Mouse (Mus musculus): ENCODE data around the gene Fam78a. TPM values are rescaled to one million over a fixed set of nuclear protein-coding genes. Genes with fewer than 3 reads are reported as not detected.

Fam78a gene
- total and polyA plus RNA-seq, 3 experiments = 0.07 to 0.47 (median 0.21) TPM

DNA sequence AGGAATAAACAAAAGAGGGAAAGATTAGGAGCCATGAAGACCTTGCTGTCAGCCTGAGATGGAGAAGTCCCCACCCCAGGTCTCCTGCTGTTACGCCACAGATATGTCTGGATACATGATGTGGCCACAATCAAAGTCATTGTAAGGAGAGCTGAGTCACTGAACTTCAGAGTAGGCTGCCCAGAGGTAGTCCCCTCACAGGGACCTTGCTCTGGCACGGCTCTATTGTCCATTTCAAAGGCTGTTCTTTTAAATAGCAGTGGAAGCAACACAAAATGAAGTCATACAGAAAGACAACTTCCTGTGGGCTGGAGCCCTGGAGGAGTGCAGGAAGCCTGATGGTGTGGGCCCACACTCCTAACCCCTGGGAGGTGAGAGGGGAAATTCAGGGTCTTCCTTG is 23.5 kb downstream of the Fam78a start:
- Histone ChIP-seq H3K36me3 (replicated peaks in 1 of 2; ENCODE audit: control insufficient read depth in 1 of 2, insufficient read depth in 1 of 2, low read length in 1 of 2) (no peaks in the 10 kb centered on the region), H3K4me2 (ENCODE audit: insufficient read depth, low read depth, poor library complexity, severe bottlenecking) (no peak overlapping the region), H3K27ac (ENCODE audit: insufficient read depth, low read depth) (no peak overlapping the region)

DNA sequence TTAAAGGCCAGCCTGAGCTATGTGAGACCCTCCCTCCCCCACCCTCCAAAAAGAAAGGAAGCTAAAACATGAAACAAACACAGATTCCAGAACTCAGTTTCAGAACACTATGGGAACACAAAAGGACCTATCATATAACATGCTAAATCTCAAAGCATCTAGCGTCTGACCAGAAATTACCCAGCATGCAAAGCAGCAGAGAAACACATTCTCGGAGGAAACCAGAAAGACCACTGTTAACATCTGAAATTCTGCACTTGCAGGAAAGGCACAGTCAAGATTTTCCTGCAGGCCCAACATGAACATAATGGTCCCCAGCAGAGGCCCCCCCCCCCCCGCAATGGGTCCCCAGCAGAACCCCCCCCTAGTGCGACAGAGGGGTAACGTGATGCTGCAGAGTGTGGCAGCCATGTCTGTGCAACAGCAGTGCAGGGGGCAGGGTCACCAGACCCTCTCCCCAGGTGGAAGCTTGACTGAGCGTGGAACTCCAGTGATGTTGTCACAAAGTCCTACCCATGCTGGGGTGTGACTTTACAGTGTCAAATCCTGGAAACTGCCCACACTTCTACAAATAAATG is 24.3 kb downstream of the Fam78a start:
- Histone ChIP-seq H3K4me3 (replicated peaks in 1 of 3; ENCODE audit: low read depth in 2 of 3, low read length in 2 of 3, poor library complexity in 1 of 3) (no peak overlapping the region), H3K9me3 (replicated peaks; ENCODE audit: low read length) (no peaks in the 10 kb centered on the region), H3K27me3 (replicated peaks) (peaks cover 10% of the 10 kb centered on the region), H3K79me2 (replicated peaks; ENCODE audit: control insufficient read depth, extremely low read depth, insufficient read depth, poor library complexity, severe bottlenecking) (no peaks in the 10 kb centered on the region), H3K27ac (ENCODE audit: insufficient read depth, low read depth) (no peak overlapping the region), H3K36me3 (replicated peaks in 1 of 2; ENCODE audit: control insufficient read depth in 1 of 2, insufficient read depth in 1 of 2, low read length in 1 of 2) (no peaks in the 10 kb centered on the region), H3K9ac (ENCODE audit: insufficient read depth, low read depth) (no peak overlapping the region), H3K4me2 (ENCODE audit: insufficient read depth, low read depth, poor library complexity, severe bottlenecking) (no peak overlapping the region), H3K4me1 (ENCODE audit: control insufficient read depth in 1 of 2, insufficient read depth in 2 of 2) (peaks cover 0 to 15% of the 10 kb centered on the region in 2 experiments; a peak in 3 of 4 replicates)
- DNase-seq (ENCODE audit: extremely low read depth) = no peak
- in situ Hi-C loops (cut with MboI; ENCODE audit: low pct_ligation_motif_present, low pct_unique_long_range_greater_than_20kb, low sequenced_read_pairs) (no loop called here), dilution Hi-C loops (cut with MboI; ENCODE audit: extremely low pct_ligation_motif_present, extremely low pct_unique_long_range_greater_than_20kb, low sequenced_read_pairs) (no loop called here)
- TF ChIP-seq MAX (IDR thresholded peaks at IDR 0.05; ENCODE audit: low read length) = no peak
- no peak for TF ChIP-seq NELFE (IDR thresholded peaks at IDR 0.05; ENCODE audit: low read depth, low read length)
- TF ChIP-seq MAFK (IDR thresholded peaks at IDR 0.05; ENCODE audit: insufficient replicate concordance, low read length) = no peak
- TF ChIP-seq USF1 (IDR thresholded peaks at IDR 0.05; ENCODE audit: low read depth, low read length) = no peak
- TF ChIP-seq CHD2 (IDR thresholded peaks at IDR 0.05; ENCODE audit: low read length) = no peak
- no peak for TF ChIP-seq USF2 (conservative IDR thresholded peaks at IDR 0.05; ENCODE audit: low read depth, low read length)
- TF ChIP-seq POLR2AphosphoS2 (IDR thresholded peaks at IDR 0.05; ENCODE audit: low read depth, low read length) = no peak

More for the DNA sequence above, 23.5 kb downstream of the Fam78a start:
- DNase-seq (ENCODE audit: extremely low read depth) = no peak
- H3K4me1 ChIP-seq (ENCODE audit: control insufficient read depth in 1 of 2, insufficient read depth in 2 of 2) = peaks cover 0 to 22% of the 10 kb centered on the region in 2 experiments; a peak in 3 of 4 replicates
- in situ Hi-C loops (cut with MboI; ENCODE audit: low pct_ligation_motif_present, low pct_unique_long_range_greater_than_20kb, low sequenced_read_pairs) (no loop called here), dilution Hi-C loops (cut with MboI; ENCODE audit: extremely low pct_ligation_motif_present, extremely low pct_unique_long_range_greater_than_20kb, low sequenced_read_pairs) (no loop called here)
- H3K4me3 ChIP-seq (replicated peaks in 1 of 3; ENCODE audit: low read depth in 2 of 3, low read length in 2 of 3, poor library complexity in 1 of 3) = no peak overlapping the region
- peaks cover 10% of the 10 kb centered on the region for H3K27me3 ChIP-seq (replicated peaks)
- H3K79me2 ChIP-seq (replicated peaks; ENCODE audit: control insufficient read depth, extremely low read depth, insufficient read depth, poor library complexity, severe bottlenecking) = no peaks in the 10 kb centered on the region
- no peaks in the 10 kb centered on the region for H3K9me3 ChIP-seq (replicated peaks; ENCODE audit: low read length)
- TF ChIP-seq POLR2A (IDR thresholded peaks at IDR 0.05; ENCODE audit: low read depth, low read length) = no peak
- TF ChIP-seq RAD21 (IDR thresholded peaks at IDR 0.05; ENCODE audit: low read depth, low read length) = no peak
- TF ChIP-seq ZC3H11A (IDR thresholded peaks at IDR 0.05; ENCODE audit: low read depth, low read length) = no peak
- no peak for TF ChIP-seq GABPA (IDR thresholded peaks at IDR 0.05; ENCODE audit: insufficient replicate concordance, low read depth, low read length)
- TF ChIP-seq MAZ (IDR thresholded peaks at IDR 0.05; ENCODE audit: low read depth, low read length) = no peak
- TF ChIP-seq MXI1 (IDR thresholded peaks at IDR 0.05; ENCODE audit: low read depth, low read length) = no peak
- no peak for TF ChIP-seq CTCF (conservative IDR thresholded peaks at IDR 0.05 in 1 of 2, IDR thresholded peaks at IDR 0.05 in 1 of 2; ENCODE audit: low read depth in 2 of 2, low read length in 2 of 2)
- no peak for TF ChIP-seq BHLHE40 (IDR thresholded peaks at IDR 0.05; ENCODE audit: low read depth, low read length)
- TF ChIP-seq NRF1 (IDR thresholded peaks at IDR 0.05; ENCODE audit: low read depth, low read length) = no peak
- TF ChIP-seq MEF2A (IDR thresholded peaks at IDR 0.05; ENCODE audit: borderline replicate concordance, low read depth, low read length) = no peak
- no peak for TF ChIP-seq ZMIZ1 (IDR thresholded peaks at IDR 0.05; ENCODE audit: low read depth, low read length)
- no peak for TF ChIP-seq ZNF384 (IDR thresholded peaks at IDR 0.05; ENCODE audit: low read depth, low read length)
- TF ChIP-seq NELFE (IDR thresholded peaks at IDR 0.05; ENCODE audit: low read depth, low read length) = no peak
- no peak for TF ChIP-seq SIN3A (IDR thresholded peaks at IDR 0.05; ENCODE audit: low read length)
- no peak for TF ChIP-seq ETS1 (conservative IDR thresholded peaks at IDR 0.05; ENCODE audit: low read depth, low read length)
- no peak for TF ChIP-seq TCF12 (IDR thresholded peaks at IDR 0.05; ENCODE audit: low read depth, low read length)
- TF ChIP-seq ZKSCAN1 (IDR thresholded peaks at IDR 0.05; ENCODE audit: borderline replicate concordance, low read depth, low read length) = no peak
- no peak for TF ChIP-seq USF2 (conservative IDR thresholded peaks at IDR 0.05; ENCODE audit: low read depth, low read length)
- H3K9ac ChIP-seq (ENCODE audit: insufficient read depth, low read depth) = no peak overlapping the region
